Mouse (Mus musculus): Measurements from ENCODE around the gene Slc12a9. TPM values are rescaled to one million over a fixed set of nuclear protein-coding genes. Genes with fewer than 3 reads are reported as not detected.
A peak's percentile ranks its signal among the peaks of the same experiment; 100 is the strongest.
"Not testable (repeated sequence)": the region's sequence is repeated elsewhere in the genome, so short reads cannot be mapped to it uniquely, and the experiment has no call there.

The Slc12a9 gene
- total RNA-seq, 2 experiments from 2014 or later = 2.3 to 3.1 TPM

- DNase-seq = peak; percentile 39
Observed at GRCm38 (mm10) chr5:137287953-137288743, 45.2 kb downstream of the Slc12a9 start.

- peak; percentile 33 for DNase-seq
Observed at GRCm38 (mm10) chr5:137287032-137287952, 46.1 kb downstream of the Slc12a9 start, which contains the start of gene Ache. TSS of gene Ache (plus strand) at chr5:137287519.

- peak; percentile 83 for DNase-seq
Observed at GRCm38 (mm10) chr5:137286655-137287031, 46.8 kb downstream of the Slc12a9 start.

DNA sequence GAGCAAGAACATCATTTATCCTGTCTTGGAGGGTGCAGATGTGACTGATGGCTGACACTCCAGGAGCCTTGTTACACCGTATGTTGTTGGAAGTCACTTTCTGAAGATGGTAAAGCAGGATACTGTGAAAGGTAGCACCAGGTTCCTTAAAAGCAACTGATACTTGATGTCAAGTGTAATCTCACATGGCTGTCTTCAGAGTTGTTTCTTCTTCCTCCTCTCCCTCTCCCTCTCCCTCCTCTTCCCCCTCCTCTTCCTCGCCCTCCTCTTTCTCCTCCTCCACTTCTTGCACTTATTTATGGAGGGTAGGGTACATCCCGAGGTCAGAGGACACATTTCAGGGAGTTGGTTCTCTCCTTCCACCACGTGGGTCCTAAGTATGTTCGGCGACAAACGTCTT is 47.4 kb downstream of the Slc12a9 start:
- DNase-seq = no peak

DNA sequence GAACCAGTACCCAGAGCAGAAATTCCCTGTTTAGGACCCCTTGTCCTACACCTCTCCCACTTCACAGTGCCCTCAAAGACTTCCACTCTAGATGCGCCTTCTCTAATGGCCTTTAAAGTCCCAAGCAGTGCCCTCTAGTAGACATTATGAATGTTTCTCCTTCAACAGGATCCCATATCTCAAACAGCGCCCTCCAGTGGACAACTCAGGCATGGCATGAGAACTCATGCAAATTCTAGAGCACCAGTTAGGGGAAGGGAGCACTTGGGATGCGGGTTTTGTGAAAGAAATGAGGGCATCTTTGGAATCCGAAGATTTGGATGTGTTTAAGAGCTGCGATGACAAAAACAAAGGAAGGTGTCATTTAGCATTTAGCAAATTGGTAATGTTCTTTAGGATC is 48.4 kb downstream of the Slc12a9 start:
- no peak for DNase-seq

DNA sequence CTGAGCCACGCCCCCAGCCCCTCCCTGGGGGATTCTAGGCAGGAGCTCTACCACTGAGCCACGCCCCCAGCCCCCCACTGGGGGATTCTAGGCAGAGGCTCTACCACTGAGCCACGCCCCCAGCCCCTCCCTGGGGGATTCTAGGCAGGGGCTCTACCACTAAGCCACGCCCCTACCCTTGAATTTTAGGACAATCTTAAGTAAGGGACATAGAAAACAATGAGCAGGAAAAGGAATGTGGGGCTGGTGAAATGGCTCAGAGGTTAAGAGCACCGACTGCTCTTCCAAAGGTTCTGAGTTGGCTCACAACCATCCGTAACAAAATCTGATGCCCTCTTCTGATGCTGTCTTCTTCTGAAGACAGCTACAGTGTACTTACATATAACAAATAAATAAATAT is 49.0 kb downstream of the Slc12a9 start:
- not testable (repeated sequence) for DNase-seq

DNA sequence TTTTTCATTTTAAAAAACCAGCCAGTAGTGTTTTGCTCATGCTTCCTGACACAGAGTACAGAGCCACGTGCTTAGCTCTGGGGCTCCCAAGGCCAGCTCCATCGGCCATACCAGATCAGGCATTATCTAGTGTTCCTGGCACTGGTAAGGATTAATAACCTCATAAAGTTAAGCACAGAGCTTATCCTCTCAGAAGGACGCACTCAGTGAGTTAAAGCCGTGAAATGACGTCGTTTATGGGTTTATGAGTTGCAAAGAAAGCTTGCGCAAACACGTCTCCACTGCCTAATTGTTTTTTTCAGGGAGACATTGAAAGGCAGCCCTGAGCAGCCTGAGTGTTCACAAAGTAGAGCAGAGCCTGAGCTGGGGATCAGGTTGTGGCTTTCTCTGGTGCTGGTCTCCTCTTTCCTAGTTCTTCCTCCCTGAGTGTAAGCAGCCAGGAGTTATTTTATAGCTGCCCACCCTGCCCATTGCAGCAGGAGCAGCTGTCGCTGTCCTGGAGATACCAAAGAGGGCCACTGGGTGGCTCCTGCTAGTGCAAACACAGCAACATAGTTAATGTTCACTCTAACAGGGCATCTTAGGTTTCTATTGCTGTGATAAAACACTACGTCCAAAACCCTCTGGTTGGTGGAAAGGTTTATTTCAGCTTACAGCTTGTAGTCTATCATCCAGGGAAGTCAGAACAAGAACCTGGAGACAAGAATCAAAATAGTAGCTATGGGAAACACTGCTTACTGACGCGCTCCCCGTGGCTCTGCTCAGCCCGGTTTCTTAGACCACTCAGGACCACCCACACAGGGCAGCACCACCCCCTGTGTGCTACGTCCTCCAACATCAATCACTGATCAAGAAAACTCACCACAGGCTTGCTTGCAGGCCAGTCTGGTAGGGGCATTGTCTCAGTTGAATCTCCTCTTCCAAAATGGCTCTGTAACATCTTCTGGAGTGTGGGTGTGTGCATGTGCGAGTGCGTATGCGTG is 55.7 kb downstream of the Slc12a9 start:
- DNase-seq = no peak

GRCm38 (mm10) chr5:137268131-137268910 is 65.1 kb downstream of the Slc12a9 start:
- DNase-seq = no peak

- no peak for DNase-seq
Observed at GRCm38 (mm10) chr5:137264787-137265186, 68.6 kb downstream of the Slc12a9 start.

Small RNA genes within 50 kb of the gene (microRNA-seq; reads per million reads assigned to microRNA genes)
- gene Mir7036 (ENCODE audit: borderline replicate concordance in 2 of 2) (0 to 0.26 reads per million in 2 experiments), gene Mir8116 (ENCODE audit: borderline replicate concordance in 2 of 2) (0 reads per million in 2 experiments)

Other genes starting within 250 kb of the Slc12a9 start
- 1 to 10 TPM; 7.4 TPM for gene Trim56, start 217.4 kb downstream of the Slc12a9 start, total RNA-seq (2021)
- not detected for gene Muc3, start 184.3 kb downstream of the Slc12a9 start, total RNA-seq (2021)
- gene Muc3a, start 121.2 kb downstream of the Slc12a9 start, total RNA-seq (2021) = under 1 TPM; 0.15 to 0.27 TPM
- 10 to 100 TPM; 26.4 to 40.7 TPM for gene Ache, start 46.1 kb downstream of the Slc12a9 start, total RNA-seq (2021)
- gene Ufsp1, start 39.0 kb downstream of the Slc12a9 start, total RNA-seq (2021) = 10 to 100 TPM; 18.3 to 24.4 TPM
- gene Srrt, start 25.9 kb downstream of the Slc12a9 start, total RNA-seq (2021) = 10 to 100 TPM; 38.5 to 44.7 TPM
- 1 to 10 TPM; 5.2 to 5.3 TPM for gene Trip6, start 19.2 kb downstream of the Slc12a9 start, total RNA-seq (2021)
- 10 to 100 TPM; 13.4 to 15.8 TPM for gene Ephb4, start 16.5 kb upstream of the Slc12a9 start, total RNA-seq (2021)
- under 1 TPM in 1 of 2 experiments, not detected in 1; 0.08 TPM for gene Zan, start 143.5 kb upstream of the Slc12a9 start, total RNA-seq (2021)
- 1 to 10 TPM; 9.7 to 9.9 TPM for gene Pop7, start 168.9 kb upstream of the Slc12a9 start, total RNA-seq (2021)
- 10 to 100 TPM; 15.2 to 17.5 TPM for gene Gigyf1, start 185.0 kb upstream of the Slc12a9 start, total RNA-seq (2021)
- not detected for gene Epo, start 199.6 kb upstream of the Slc12a9 start, total RNA-seq (2021)
- gene Gnb2, start 199.9 kb upstream of the Slc12a9 start, total RNA-seq (2021) = 100 to 1,000 TPM; 129 to 130 TPM
- not detected for gene Actl6b, start 219.9 kb upstream of the Slc12a9 start, total RNA-seq (2021)
- gene Tfr2, start 236.2 kb upstream of the Slc12a9 start, total RNA-seq (2021) = not detected

All from gastrocnemius, postnatal 25 days (tissue).